Mouse (Mus musculus) gastrocnemius, postnatal 25 days (tissue): ENCODE data around the gene Ror1. TPM values are rescaled to one million over a fixed set of nuclear protein-coding genes. Genes with fewer than 3 reads are reported as not detected.

ENCODE experiments used
- DNase-seq: peaks from one replicate; pipeline ENCODE4 v3.0.0; 2022
- total RNA-seq, 2 experiments: library from RNA; stranded (reverse); gene quantifications; 1 replicate in 1 of 2; 2 replicates in 1 of 2; pipeline ENCODE4 v1.2.3; 2021

Gene Ror1
- total RNA-seq, 2 experiments from 2014 or later: 1.9 to 2.4 TPM

DNA sequence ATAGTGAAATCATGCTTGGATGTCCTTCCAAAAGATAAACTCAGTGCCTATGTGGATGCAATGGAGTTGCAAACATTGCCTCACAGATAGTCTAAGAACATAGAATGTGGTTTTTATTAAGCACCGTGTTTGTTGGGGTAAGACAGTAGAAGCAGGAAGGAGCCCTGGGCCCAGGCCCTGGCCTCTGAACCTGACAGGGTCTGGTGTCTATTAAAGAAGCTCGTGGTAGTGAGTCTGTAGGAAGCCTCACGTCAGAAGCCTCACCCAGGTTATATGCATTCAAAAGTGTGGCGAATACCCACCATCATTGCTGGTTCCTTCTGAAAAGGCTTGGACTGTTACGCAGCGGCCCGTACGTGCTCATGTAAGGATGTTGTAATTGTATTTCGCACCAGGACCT lies 157.8 kb downstream of the Ror1 start:
- no peak for DNase-seq

DNA sequence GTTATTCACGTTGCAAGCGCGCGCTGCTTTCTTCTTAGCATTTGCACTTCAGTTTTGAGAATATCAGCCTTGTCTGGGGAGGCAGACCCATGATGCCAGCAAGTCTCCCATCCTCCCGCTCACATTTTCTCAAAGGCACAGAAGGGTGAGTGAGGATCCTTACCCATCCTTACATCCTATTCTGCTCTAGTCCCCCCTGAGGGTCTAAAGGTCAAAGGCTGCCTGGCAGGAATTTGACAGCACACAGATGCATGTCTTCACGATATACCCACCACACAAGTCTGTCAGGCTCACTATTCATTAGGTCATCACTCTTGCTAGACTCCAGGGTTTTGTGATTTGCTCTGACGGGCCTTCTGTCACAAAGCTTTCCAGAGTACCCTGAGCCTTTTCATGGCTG lies 158.2 kb downstream of the Ror1 start:
- DNase-seq: no peak

DNA sequence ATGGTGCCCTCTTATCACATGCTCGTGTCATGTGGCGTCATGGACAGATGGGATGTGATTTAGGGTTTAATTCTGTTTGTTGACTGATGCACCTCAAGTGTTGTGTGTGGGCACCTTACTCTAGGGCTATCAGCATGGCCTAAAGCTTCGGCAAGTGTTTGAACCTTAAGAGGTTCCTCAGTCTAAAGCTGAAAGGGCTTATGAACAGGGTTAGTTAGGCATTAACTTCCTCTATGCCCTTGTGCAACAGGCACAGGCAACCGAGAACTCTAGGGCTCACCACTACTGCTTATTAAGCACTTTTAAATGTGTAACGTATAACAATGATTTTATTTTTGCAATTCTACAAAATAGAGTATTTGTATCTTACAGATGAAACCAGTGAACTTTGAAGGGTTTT lies 162.9 kb downstream of the Ror1 start:
- DNase-seq: no peak

DNA sequence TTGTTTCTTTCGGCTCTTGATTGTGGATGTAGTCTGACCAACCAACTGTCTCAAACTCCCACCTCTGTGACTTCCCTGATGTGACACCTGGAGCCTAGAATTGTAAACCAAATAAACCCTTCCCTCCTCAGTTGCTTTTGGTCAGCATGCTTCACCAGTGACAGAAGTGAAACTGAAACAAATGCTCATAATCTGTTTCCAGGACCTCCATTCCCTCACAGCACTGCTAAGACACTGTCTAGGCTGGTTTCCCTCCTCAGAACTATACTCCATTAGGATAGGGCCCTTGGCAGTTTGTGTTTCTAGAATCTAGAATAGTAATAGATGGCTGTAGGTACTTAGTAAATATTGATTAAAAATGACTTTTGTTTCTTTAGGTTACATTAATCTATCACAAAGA lies 168.3 kb downstream of the Ror1 start:
- DNase-seq: no peak

DNA sequence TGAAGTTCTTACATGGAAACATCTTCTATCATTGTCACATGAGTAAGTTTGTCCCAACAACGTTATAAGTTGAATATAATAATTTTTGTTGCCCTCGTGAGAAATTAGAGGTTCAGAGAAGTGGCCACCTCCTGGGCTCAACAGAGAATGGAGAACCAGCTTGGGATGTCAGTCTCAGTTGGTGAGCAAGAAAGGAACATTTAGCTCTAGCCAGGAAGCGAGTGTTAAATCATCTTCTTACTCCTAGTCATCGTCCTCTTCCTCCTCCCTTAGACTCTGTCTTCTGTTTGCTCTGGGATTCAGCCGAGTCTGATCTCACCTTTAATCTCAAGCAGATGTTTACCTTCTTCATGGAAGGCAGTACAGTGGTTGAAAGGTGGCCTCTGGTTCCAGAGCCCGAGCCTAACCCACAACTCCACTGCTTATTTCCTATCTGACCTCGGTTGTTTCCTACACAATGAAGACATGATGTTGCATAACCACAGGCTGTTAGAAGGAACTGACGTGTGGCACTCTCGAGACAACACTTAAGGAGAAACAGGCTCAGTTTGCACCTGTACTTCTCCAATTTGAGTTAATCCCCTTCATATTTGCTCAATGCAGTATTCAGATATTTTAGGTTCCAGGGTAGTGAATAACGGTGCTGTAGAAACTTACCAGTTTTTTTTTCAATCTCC lies 175.6 kb downstream of the Ror1 start:
- DNase-seq: no peak

DNA sequence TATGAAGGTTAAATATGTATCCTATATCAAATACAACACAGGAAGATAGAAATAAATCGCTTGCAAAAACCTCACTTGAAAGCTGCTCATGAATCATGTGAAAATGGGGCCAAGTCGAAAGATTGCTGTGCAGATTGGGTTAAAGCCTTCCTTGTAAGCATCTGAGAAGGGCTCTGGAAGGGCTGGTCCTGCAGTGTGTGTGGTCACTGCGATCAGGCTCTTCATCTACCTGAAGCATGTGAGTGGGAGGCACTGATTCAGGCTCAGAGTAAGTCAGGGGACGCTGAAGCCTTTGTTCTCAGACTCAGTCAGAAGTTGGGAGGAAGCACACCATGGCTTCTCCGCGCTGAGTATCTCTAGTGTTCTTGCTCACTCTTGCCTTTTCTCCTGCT lies 176.1 kb downstream of the Ror1 start:
- DNase-seq: no peak

DNA sequence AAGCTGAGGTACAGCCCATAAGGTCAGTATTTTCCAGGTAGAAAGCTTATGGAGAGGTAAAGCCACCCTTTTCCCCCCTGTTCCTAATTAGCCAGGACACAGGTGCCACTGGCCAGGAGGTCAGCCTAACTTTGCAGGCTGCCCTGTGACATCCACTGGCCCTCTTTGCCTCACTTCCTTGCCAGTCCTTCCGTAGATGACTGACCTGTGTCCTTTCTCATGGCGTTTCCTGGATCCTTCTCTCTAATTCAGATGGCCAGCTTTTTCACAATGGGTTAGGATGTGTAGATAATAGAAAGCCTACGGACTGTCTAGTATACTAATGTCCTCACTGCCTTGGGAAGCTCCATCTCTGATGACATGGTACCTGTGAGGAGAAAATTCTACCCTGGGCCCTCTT lies 177.8 kb downstream of the Ror1 start:
- DNase-seq: no peak

DNA sequence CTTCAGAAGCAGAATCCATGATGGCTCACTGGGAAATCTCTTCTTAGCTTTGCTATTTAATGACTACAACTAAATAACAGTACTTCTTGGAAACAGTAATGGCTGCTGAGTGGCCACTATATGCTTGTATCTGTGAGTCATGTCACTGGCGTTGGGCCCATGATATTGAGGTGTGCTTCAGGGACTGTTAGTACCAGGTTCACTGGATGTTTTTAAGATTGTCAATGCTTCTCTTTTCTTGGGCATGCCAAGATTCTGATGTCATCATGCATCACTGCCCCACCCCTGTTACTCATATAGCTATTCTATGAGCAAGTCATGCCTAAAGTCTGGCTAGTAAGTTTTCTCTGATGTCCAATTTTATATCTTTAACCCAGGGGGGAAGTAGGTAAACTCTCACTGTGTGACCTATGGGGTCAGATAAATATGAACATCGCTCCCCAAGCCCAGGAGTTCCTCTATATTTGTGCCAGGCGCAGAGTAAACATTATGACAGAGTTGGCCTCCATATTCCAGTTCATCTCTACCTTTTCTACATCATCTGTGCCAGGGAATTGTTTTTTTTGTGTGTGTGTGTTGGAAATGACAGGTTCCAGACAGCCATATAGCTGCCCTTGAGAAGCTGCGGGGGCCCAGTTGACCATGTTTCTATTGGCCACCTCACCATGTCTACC lies 178.4 kb downstream of the Ror1 start:
- no peak for DNase-seq

DNA sequence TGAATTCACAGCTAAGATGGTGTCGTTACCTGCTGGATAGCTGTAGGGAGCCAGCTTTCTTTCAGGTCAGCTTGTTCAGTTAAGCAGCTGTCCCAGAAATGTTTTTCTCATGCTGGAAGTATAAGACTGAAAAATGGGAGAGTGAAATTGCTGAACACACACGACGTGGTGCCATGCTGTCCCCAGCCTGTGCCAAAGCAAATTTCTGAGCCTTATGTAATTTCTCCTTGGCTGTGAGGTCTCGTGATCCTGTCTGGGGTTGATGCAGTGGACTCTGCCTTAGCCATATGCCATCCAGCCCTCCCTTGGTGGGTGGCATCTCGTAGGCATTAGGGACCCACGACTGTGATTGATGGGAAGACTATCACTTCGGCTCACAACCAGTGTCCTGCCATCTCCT lies 180.9 kb downstream of the Ror1 start:
- DNase-seq: no peak

DNA sequence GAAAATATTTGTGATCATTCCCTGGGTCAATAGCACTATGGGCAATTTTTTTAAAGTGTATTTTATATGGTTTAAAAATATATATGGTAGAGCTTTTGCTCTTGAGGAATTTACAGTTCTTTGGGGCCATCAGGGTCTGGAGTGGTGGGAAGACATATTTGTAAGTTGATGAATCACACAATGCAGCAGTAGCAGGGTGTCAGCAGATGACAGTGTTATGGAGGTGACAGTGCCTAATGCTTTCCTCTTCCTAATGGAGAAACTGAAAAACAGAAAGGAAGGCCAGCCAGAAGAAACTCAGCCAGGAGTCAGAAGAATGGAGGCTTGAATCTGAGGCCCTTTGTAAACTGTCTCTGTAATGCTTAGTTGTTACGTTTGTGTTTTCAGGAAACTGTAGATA lies 181.4 kb downstream of the Ror1 start:
- no peak for DNase-seq

DNA sequence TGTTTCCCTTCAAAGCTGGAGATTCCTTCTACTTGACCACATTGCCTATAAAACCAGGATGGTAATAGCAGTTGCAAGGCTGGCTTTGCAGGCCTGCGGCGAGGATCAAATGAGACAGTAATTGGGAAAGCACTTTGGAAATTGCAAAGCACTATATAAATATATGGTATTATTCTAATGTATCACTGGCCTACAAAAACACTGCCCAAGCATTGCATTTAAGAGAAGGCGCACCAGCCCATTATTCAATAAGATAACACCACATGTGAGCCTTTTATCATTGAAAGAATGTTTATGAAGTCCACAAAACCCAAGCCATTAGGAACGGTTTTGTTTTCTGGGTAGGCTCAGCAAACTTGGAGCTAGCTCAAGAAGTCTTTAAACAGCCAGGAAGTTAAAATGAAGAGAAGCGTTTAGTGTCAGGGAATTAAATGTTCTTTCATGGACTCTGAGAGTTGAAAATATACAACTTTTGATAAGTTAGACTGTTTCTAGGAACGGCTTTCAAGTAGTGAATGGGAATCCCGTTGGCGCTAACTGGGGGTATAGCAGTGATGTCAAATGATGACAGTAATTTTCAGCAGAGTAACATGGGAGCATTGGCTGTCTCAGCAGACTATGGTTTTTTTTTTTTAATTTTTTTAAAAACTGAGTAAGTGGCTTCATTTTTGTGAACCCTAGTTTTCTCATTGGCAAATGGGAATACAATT lies 187.7 kb downstream of the Ror1 start:
- no peak for DNase-seq

DNA sequence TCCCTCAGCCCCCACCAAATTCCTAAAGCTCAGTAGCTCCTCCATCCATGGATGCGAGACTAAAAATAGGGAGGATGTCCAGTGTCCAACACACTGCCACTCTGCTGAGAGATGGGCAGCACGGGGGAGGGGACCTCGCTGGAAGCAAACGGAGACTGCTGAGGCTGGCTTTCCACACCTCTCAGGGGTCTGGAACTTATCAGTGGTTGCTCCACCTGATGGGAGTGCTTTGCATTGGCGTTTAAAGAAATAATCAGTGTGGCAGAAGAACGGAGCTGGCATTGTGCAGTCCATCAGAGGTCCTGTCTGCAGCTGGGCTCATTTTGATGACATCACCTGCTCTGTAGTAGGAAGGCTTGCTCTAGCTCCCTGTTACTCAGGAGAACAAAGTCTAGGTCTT lies 188.9 kb downstream of the Ror1 start:
- no peak for DNase-seq

DNA sequence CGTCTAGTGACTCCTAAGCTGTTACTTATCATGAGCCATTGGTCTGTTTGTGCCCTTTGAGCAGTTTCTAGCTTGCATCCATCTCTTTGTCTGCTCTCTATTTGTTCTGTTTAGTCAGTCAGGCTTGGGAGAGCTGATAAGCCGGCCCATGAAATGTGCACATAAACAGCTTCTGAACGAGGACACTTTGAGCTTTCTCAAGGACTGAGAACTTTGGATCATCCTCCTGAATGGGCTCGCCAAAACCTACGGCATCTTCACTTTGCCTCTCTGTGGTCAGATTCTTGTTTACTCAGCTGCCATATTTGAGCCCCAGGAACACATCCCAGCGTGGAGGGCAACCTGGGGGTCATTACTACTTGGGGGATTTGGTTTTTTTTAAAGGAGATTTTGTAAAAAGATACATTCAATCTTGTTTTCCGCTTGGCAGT lies 190.5 kb downstream of the Ror1 start:
- DNase-seq: no peak

DNA sequence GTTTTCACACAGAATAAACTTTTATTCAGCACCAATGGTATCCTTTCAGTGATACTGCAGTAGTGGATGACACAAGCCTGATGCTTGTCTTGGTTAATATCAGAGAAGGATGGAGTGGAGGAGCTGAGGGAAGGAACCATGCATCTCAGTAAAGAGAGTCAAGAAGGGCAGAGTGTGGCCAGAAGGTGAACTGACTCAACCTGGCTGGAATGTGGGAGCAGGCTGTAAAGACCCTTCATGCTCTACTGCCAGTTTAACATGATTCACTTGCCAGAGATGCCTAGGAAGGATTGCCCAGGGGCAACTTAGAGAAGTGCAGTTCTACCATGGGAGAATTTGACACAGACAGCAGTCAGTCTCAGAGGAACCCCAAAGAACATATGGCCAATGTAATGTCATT lies 191.2 kb downstream of the Ror1 start:
- no peak for DNase-seq

DNA sequence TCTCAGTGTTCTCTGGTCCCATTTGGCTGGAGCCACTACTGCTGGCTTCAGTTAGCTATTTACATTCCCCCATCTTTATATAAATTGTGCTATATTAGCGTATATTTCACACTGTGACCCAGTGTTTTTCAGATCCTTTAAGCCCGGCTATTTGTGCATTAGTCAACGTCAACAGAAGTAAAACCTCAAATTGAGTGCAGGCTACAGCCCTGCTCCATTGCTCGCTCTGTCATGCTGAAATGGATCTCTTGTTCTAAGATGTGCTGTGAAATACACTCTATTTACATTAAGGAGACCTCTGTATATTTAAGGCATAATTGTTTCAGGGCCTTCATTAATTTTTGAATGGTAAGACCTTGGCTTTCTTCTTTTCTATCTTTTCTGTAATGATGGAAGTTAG lies 192.2 kb downstream of the Ror1 start:
- no peak for DNase-seq

DNA sequence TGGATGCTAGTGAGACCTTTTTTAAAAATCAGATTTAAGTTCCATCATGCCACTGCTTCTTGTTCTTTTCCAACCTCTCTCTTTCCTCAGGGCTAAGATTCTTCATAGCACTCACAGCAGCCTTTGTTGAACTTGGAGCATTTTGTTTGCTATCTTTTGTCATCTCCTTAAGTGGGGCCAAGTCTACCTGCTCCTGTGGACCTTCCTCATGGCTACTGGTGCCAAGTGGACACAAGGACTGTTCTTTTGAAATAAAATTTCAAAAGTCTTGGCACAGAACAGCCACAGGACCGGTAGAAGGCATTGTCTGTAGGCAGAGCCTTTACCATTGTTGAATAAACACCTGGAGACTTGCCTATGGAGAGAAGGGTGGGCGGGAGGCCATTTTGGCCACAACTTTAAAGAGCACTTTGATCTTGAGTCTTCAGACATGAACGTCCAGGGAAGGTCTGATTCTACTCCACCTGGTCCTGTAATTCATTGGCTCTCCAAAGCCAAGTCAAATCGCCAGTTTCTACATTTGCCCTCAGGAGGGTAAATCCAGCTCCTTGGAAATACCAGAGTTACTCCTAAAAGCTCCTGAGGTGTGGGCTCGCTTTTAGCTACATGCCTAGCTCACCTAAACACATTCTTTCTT lies 195.5 kb downstream of the Ror1 start:
- no peak for DNase-seq

DNA sequence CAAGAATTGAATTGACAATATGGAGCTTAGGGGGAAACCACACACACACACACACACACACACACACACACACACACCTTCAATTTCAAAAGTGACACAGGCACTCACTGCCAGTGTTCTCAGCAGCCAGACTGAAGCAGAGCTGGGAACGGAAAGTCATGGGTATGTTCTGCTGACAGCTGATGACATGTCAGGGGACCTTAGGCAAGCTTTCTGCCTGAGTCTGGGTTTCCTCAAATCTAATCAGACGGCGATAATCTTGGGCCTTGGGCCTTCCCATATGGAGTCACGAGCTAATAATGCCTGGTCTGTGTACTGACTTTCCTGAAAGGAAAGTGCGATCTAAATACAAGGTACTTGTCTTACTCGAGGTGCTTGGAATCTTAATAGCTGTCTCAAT lies 202.1 kb downstream of the Ror1 start:
- no peak for DNase-seq

DNA sequence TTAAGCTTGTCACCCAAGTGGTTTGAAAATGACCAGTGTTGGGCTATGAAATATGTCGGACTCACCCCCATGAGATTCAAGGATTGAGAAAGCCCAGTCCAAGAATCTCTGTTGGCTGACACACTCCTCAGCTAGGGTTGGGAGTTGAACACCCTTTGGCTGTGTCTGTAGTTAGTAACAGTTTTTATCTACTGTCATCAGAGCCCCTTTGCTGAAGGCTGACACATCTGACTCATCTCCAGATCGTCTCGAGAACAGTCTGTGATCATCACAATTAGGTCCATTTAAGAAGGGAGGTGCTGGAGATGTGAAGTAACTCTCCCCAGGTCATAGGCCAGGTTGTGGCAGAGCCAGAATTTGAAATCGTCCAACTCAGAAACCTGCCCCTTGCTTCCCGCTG lies 203.0 kb downstream of the Ror1 start:
- no peak for DNase-seq

DNA sequence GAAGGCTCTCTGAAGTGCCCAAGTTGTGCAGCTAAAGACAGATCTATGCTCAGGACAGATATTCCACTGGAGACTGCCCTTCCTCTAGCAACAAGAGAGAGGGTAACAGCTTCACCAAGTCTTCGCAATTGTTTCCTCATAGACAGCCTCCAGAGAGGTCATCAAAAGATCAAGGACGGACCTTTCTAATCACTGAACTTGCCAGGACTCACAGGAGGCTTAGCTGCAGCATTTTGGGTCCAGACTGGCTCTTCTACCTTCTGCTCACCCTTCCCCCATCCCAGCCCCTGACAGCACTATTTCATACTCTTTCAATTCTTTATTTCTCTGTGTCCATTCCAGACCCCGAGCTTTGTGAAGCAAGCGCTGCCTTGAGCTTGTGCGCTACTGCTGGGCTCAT lies 204.6 kb downstream of the Ror1 start:
- no peak for DNase-seq

DNA sequence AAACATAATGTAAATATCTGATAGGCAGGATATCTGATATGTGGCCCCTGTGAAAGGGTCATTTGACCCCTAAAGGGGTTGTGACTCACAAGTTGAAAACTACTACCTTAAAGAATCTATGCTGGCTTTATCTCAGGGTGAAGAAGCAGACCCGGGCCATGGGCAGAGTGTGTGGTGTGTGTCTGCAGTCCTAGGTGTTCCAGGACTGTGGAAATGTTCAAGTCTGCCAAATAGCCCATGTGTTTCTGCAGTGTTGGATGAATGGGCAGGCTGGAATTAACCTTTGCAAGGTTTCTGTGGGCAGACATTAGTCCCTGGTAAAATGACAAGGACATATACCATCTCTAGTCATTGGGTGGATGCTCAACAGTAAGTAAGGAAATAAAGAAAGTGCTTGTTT lies 205.8 kb downstream of the Ror1 start:
- DNase-seq: no peak

DNA sequence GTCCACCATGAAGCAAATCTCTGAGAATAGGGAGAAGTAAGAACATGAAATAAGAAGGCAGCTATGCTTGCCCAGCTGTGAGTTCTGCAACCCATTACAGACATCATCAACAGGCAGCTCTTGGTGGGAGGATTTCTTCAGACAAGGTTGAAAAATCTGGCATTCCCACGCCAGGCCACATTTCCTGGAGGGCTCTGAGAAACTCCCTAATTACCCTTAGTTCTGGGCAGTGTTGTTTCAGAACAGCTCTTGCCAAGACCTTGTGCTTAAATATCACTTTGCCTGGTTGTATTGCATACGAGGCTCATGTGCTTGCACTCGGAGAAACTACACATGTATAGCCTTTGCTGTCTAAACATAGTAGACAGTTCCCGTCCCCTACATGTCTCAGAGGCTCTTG lies 211.8 kb downstream of the Ror1 start:
- DNase-seq: peak; percentile 36

DNA sequence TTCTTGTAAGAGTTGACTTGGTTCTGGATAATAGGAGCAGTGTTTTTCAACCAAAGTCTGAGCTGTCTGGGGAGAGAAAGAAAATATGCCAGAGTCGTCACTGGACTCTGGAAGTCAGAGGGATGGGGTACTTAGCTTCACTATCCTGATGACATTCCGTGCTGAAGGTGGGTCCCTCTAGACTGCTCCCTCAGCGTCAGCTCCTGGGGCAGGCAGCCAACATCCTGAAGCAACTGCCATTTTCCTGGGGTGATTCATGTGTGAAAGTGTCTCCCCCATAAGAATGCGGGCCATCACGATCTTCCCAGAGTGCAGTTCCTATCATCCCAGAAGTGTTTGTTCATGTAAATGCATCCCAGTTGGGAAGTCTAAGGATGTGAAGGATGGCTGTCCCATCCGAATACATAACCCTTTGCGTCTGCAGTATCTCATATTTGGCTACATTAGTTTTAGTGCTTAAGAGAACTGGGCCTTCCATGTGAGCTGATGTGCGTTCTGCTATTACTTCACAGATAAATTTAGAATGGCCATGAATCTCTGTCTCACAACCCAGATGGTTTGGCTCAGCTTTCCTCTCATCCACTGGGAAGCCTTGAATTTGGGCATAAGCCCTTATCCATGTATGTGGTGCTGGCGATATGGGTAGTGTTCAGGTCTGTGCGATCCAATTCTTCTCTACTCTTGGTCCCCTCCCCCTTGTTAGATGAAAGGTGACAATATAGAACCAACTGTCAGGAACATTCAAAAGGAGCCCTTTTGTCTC lies 216.4 kb downstream of the Ror1 start:
- peak; percentile 41 for DNase-seq
